Mouse (Mus musculus) E14TG2a.4 (cell line): ENCODE results near the gene Vmn2r65.

ENCODE experiments used
- H3K27me3 ChIP-seq: 2 replicates; pipeline ENCODE4 v1.6.1; 2014; ENCODE audit warnings: low read length, control low read depth; ENCODE audit not compliant: insufficient read depth
- H3K36me3 ChIP-seq: 2 replicates; pipeline ENCODE4 v1.6.1; 2014; ENCODE audit warnings: low read length, control low read depth; ENCODE audit not compliant: insufficient read depth
- H3K4me1 ChIP-seq: replicated peaks from 2 replicates; pipeline ENCODE4 v1.6.1; 2014; ENCODE audit warnings: low read depth, low read length, control low read depth
- H3K4me3 ChIP-seq: replicated peaks from 2 replicates; pipeline ENCODE4 v1.5.1; 2014; ENCODE audit warnings: mild to moderate bottlenecking, low read length
- H3K9me3 ChIP-seq: 2 replicates; pipeline ENCODE4 v1.6.1; 2014; ENCODE audit warnings: low read length, control low read depth
- CTCF ChIP-seq: conservative IDR thresholded peaks from 2 replicates; pipeline ENCODE4 v1.5.1; 2014; ENCODE audit warnings: low read length
- NANOG ChIP-seq: IDR thresholded peaks from 2 replicates; pipeline ENCODE4 v1.6.1; 2014; ENCODE audit warnings: borderline replicate concordance, low read length, mixed read lengths
- POU5F1 ChIP-seq: IDR thresholded peaks from 2 replicates; pipeline ENCODE4 v1.6.1; 2014; ENCODE audit warnings: low read length, borderline replicate concordance

Gene Vmn2r65

GRCm38 (mm10) chr7:84964015-84964414, at the start of gene Vmn2r65:
Vmn2r65 (minus strand) TSS chr7:84964115.
- TF ChIP-seq NANOG (no peak), POU5F1 (no peak), CTCF (no peak)
- H3K9me3 ChIP-seq, result no peaks in the 10 kb centered on the region
- H3K4me1 ChIP-seq, result no peaks in the 10 kb centered on the region

GRCm38 (mm10) chr7:85012168-85012567, 48.3 kb upstream of the Vmn2r65 start, which contains the start of gene Vmn2r66:
Vmn2r66 (minus strand) TSS chr7:85012268.
- Histone ChIP-seq H3K4me1 (no peaks in the 10 kb centered on the region), H3K36me3 (no peaks in the 10 kb centered on the region), H3K27me3 (no peaks in the 10 kb centered on the region), H3K9me3 (no peaks in the 10 kb centered on the region), H3K4me3 (no peak within 1 kb of the TSS)
- TF ChIP-seq POU5F1 (no peak), CTCF (no peak), NANOG (no peak)

More at GRCm38 (mm10) chr7:84964015-84964414, at the start of gene Vmn2r65:
- H3K27me3 ChIP-seq, result no peaks in the 10 kb centered on the region
- H3K4me3 ChIP-seq, result no peak within 1 kb of the TSS
- H3K36me3 ChIP-seq, result no peaks in the 10 kb centered on the region

DNA sequence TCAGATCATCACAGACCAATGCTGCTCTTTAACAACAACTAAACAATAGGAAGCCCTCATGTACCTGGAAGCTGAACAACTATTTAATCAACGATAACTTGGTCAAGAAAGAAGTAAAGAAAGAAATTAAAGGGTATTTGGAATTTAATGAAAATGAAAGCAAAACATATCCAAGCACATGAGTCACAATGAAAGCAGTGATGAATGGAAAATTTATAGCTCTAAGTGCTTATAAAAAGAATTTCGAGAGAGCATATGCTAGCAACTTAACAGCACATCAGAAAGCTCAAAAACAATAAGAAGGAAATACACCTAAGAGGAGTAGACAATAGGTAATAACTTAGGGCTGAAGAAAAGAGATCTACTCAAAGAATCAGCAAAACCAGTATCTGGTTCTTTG, 32.8 kb upstream of the Vmn2r65 start:
- no peaks in the 10 kb centered on the region for H3K9me3 ChIP-seq
- TF ChIP-seq POU5F1, result no peak
- no peak for TF ChIP-seq NANOG
- TF ChIP-seq CTCF, result no peak
- no peak overlapping the region for H3K4me3 ChIP-seq
- no peaks in the 10 kb centered on the region for H3K27me3 ChIP-seq
- H3K4me1 ChIP-seq, result no peaks in the 10 kb centered on the region
- no peaks in the 10 kb centered on the region for H3K36me3 ChIP-seq
